Mouse (Mus musculus): Measurements from ENCODE around the gene Vps26a. TPM values are rescaled to one million over a fixed set of nuclear protein-coding genes. Genes with fewer than 3 reads are reported as not detected.
A peak's percentile ranks its signal among the peaks of the same experiment; 100 is the strongest.

The Vps26a gene
- polyA plus RNA-seq, 1 experiment, result 28.0 TPM

- TF ChIP-seq POLR2A (IDR thresholded peaks at IDR 0.05; ENCODE audit: borderline replicate concordance, extremely low read depth, insufficient read depth, insufficient read length, poor library complexity, severe bottlenecking), result no peak
- TF ChIP-seq CTCF (IDR thresholded peaks at IDR 0.05; ENCODE audit: borderline replicate concordance, extremely low read depth, insufficient read depth, insufficient read length), result no peak
- peak; percentile 11 for DNase-seq (ENCODE audit: low read depth)
Measured at GRCm38 (mm10) chr10:62412906-62413605, 73.5 kb downstream of the Vps26a start.

GRCm38 (mm10) chr10:62411431-62412410, 74.9 kb downstream of the Vps26a start:
- TF ChIP-seq CTCF (IDR thresholded peaks at IDR 0.05; ENCODE audit: borderline replicate concordance, extremely low read depth, insufficient read depth, insufficient read length) (no peak), POLR2A (IDR thresholded peaks at IDR 0.05; ENCODE audit: borderline replicate concordance, extremely low read depth, insufficient read depth, insufficient read length, poor library complexity, severe bottlenecking) (no peak)
- no peak for DNase-seq (ENCODE audit: low read depth)

GRCm38 (mm10) chr10:62410943-62411342, 75.7 kb downstream of the Vps26a start:
- DNase-seq (ENCODE audit: low read depth), result peak; percentile 79
- TF ChIP-seq POLR2A (IDR thresholded peaks at IDR 0.05; ENCODE audit: borderline replicate concordance, extremely low read depth, insufficient read depth, insufficient read length, poor library complexity, severe bottlenecking) (no peak), CTCF (IDR thresholded peaks at IDR 0.05; ENCODE audit: borderline replicate concordance, extremely low read depth, insufficient read depth, insufficient read length) (peak; percentile 87)

Other genes starting within 250 kb of the Vps26a start
- gene Tacr2, start 234.4 kb downstream of the Vps26a start, polyA plus RNA-seq (2012; rRNA removed), result not detected in 2 replicates
- gene Hk1, start 106.9 kb downstream of the Vps26a start, polyA plus RNA-seq (2012; rRNA removed), result 59.0 and 98.8 TPM in 2 replicates
- 0.39 and 0.52 TPM in 2 replicates for gene Hkdc1, start 64.3 kb downstream of the Vps26a start, polyA plus RNA-seq (2012; rRNA removed)
- gene 4930507D05Rik, start 37.3 kb downstream of the Vps26a start, polyA plus RNA-seq (2012; rRNA removed), result 0.95 and 0.97 TPM in 2 replicates
- 28.3 and 29.9 TPM in 2 replicates for gene Supv3l1, start 37.1 kb downstream of the Vps26a start, polyA plus RNA-seq (2012; rRNA removed)
- 3.1 and 3.6 TPM in 2 replicates for gene Srgn, start 40.6 kb upstream of the Vps26a start, polyA plus RNA-seq (2012; rRNA removed)
- gene Kif1bp, start 91.7 kb upstream of the Vps26a start, polyA plus RNA-seq (2012; rRNA removed), result 54.2 and 71.8 TPM in 2 replicates
- gene Ddx21, start 115.5 kb upstream of the Vps26a start, polyA plus RNA-seq (2012; rRNA removed), result 39.6 and 42.1 TPM in 2 replicates
- 63.0 and 66.6 TPM in 2 replicates for gene Ddx50, start 164.4 kb upstream of the Vps26a start, polyA plus RNA-seq (2012; rRNA removed)
- gene Stox1, start 239.3 kb upstream of the Vps26a start, polyA plus RNA-seq (2012; rRNA removed), result 1.8 and 4.1 TPM in 2 replicates

All from brain, embryonic 14.5 days (tissue).